Mouse (Mus musculus) ovary, postnatal 36 days (tissue): Measurements from ENCODE around the gene Rab31.
"Not testable (repeated sequence)": the region's sequence is repeated elsewhere in the genome, so short reads cannot be mapped to it uniquely, and the experiment has no call there.

Experiments used
- DNase-seq: peaks from one replicate; pipeline ENCODE4 v3.0.0; 2022; ENCODE audit warnings: low spot score, mixed read lengths

The Rab31 gene

GRCm38 (mm10) chr17:65663329-65664078, 109.0 kb downstream of the Rab31 start:
- DNase-seq, result no peak

GRCm38 (mm10) chr17:65662662-65663061, 109.9 kb downstream of the Rab31 start:
- no peak for DNase-seq

- DNase-seq, result no peak
Observed at GRCm38 (mm10) chr17:65658416-65658815, 114.1 kb downstream of the Rab31 start.

- DNase-seq, result no peak
Observed at GRCm38 (mm10) chr17:65657958-65658357, 114.6 kb downstream of the Rab31 start.

GRCm38 (mm10) chr17:65656731-65657130, 115.8 kb downstream of the Rab31 start:
- no peak for DNase-seq

- DNase-seq, result no peak
Observed at GRCm38 (mm10) chr17:65656076-65656475, 116.5 kb downstream of the Rab31 start.

- DNase-seq, result no peak
Observed at GRCm38 (mm10) chr17:65655608-65656007, 116.9 kb downstream of the Rab31 start.

GRCm38 (mm10) chr17:65650598-65650997, 122.0 kb downstream of the Rab31 start:
- no peak for DNase-seq

GRCm38 (mm10) chr17:65649175-65649493, 123.4 kb downstream of the Rab31 start:
- no peak for DNase-seq

- peak; percentile 43 for DNase-seq
Observed at GRCm38 (mm10) chr17:65648371-65649174, 124.0 kb downstream of the Rab31 start.

GRCm38 (mm10) chr17:65647961-65648360, 124.6 kb downstream of the Rab31 start:
- DNase-seq, result no peak

- peak; percentile 64 for DNase-seq
Observed at GRCm38 (mm10) chr17:65647226-65647625, 125.3 kb downstream of the Rab31 start.

GRCm38 (mm10) chr17:65643579-65643978, 129.0 kb downstream of the Rab31 start:
- no peak for DNase-seq

- DNase-seq, result no peak
Observed at GRCm38 (mm10) chr17:65643051-65643521, 129.5 kb downstream of the Rab31 start.

- no peak for DNase-seq
Observed at GRCm38 (mm10) chr17:65642578-65642991, 130.0 kb downstream of the Rab31 start.

- no peak for DNase-seq
Observed at GRCm38 (mm10) chr17:65641734-65642218, 130.8 kb downstream of the Rab31 start, which contains the start of gene Txndc2. Txndc2 (minus strand) TSS chr17:65642168.

GRCm38 (mm10) chr17:65639144-65639543, 133.4 kb downstream of the Rab31 start:
- DNase-seq, result no peak

- no peak for DNase-seq
Observed at GRCm38 (mm10) chr17:65635715-65636360, 136.7 kb downstream of the Rab31 start.

GRCm38 (mm10) chr17:65629943-65630342, 142.6 kb downstream of the Rab31 start:
- no peak for DNase-seq

- not testable (repeated sequence) for DNase-seq
Observed at GRCm38 (mm10) chr17:65628823-65629532, 143.6 kb downstream of the Rab31 start.

GRCm38 (mm10) chr17:65626301-65626700, 146.3 kb downstream of the Rab31 start:
- DNase-seq, result no peak

- DNase-seq, result no peak
Observed at GRCm38 (mm10) chr17:65625563-65625962, 147.0 kb downstream of the Rab31 start.
